Mouse (Mus musculus) layer of hippocampus, adult 18-20 months (tissue): ENCODE data around the gene Gm17490. TPM values are rescaled to one million over a fixed set of nuclear protein-coding genes. Genes with fewer than 3 reads are reported as not detected.
"Not testable (repeated sequence)": the region's sequence is repeated elsewhere in the genome, so short reads cannot be mapped to it uniquely, and the experiment has no call there.

ENCODE experiments used
- DNase-seq, 2 experiments: peaks; one replicate each; pipeline ENCODE4 v3.0.0; 2022; ENCODE audit warnings: low spot score in 2 of 2
- total RNA-seq, 2 experiments: library from RNA; stranded (reverse); gene quantifications; 2 replicates each; pipeline ENCODE4 v1.2.3; 2021

Gm17490 gene
- total RNA-seq, 2 experiments from 2014 or later, result not detected

GRCm38 (mm10) chr2:11635471-11636137 lies 9.5 kb upstream of the Gm17490 start:
- DNase-seq, result no peak

GRCm38 (mm10) chr2:11635035-11635434 lies 9.0 kb upstream of the Gm17490 start:
- no peak for DNase-seq

DNA sequence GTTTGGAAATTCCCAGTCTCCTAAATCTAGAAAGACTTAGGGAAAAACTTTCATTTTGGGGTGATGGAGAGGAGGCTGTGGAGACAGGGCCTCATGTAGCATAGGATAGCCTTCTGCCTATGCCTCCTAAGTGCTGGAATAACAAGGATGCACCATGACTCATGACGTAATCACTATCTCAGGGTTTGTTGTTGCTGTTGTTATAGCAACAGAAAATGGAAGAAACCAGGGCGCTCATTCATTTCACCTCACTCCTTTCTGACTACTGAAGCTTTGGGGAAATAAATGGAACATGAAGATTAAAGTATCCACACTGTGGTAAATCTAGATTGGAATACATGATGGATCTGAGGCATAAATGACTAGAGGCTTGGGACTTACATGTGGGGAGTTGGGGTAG lies 2.3 kb downstream of the Gm17490 start:
- no peak for DNase-seq

- no peak for DNase-seq
Measured at GRCm38 (mm10) chr2:11623173-11623572, 2.9 kb downstream of the Gm17490 start.

GRCm38 (mm10) chr2:11619598-11619997 lies 6.5 kb downstream of the Gm17490 start:
- DNase-seq, result no peak

GRCm38 (mm10) chr2:11616846-11617245 lies 9.2 kb downstream of the Gm17490 start:
- DNase-seq, result no peak

- not testable (repeated sequence) for DNase-seq
Measured at GRCm38 (mm10) chr2:11612939-11613338, 13.1 kb downstream of the Gm17490 start.

GRCm38 (mm10) chr2:11606718-11607117 lies 19.3 kb downstream of the Gm17490 start:
- not testable (repeated sequence) for DNase-seq

- DNase-seq, result no peak
Measured at GRCm38 (mm10) chr2:11604911-11605310, 21.2 kb downstream of the Gm17490 start.

- DNase-seq, result no peak
Measured at GRCm38 (mm10) chr2:11604053-11604452, 22.0 kb downstream of the Gm17490 start, which contains the start of gene Rbm17. Gene Rbm17, minus strand, starts transcription at chr2:11604153.

- DNase-seq, result peak; percentile 91 to 96
Measured at GRCm38 (mm10) chr2:11602506-11603489, 23.3 kb downstream of the Gm17490 start.

- DNase-seq, result no peak
Measured at GRCm38 (mm10) chr2:11601795-11602194, 24.3 kb downstream of the Gm17490 start.

GRCm38 (mm10) chr2:11597906-11598305 lies 28.2 kb downstream of the Gm17490 start:
- no peak for DNase-seq

GRCm38 (mm10) chr2:11596690-11597089 lies 29.4 kb downstream of the Gm17490 start:
- DNase-seq, result no peak

DNA sequence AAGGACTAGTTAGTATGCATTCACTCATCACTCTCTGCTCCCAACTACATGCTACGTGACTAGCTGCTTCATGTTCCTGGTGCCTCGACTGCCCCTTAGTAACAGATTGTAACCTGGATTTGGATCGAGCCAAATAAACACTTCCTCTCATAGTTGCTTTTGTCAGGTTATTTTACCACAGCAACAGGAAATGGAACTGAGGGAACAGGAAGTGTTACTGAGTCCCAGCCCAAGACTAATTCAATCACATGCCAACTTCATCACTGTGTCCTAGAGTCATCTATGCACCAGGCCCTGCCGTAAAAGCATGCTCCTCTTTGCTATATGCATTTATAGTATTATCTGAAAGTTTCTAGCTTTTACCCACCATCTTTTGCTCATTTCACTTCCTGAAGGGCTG lies 38.1 kb downstream of the Gm17490 start:
- no peak for DNase-seq

DNA sequence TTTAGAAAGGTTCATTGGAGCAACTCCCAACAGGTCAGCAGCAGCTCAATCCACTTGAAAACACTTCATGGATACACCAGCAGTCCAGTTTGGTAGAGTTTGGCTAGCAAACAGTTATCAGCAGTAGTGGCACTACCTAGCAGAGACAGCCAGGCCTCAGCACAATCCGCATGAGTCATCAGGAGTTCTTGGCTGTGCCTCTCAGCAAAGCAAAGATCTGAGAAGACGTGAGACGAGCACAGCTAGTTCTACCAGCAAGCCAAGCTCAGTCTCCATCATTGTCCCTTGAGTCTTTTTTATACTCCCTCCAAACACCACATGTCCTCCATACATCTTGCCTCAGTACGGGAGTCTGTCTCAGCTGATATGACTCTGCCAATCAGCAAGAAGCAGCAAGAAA lies 46.7 kb downstream of the Gm17490 start:
- DNase-seq, result no peak

GRCm38 (mm10) chr2:11578187-11578586 lies 47.9 kb downstream of the Gm17490 start:
- no peak for DNase-seq

Other genes starting within 250 kb of the Gm17490 start
- gene Pfkfb3, start 72.2 kb downstream of the Gm17490 start, total RNA-seq, result 10 to 100 TPM; 40.0 to 41.4 TPM
- 10 to 100 TPM; 70.9 to 93.0 TPM for gene Rbm17, start 22.1 kb downstream of the Gm17490 start, total RNA-seq
- gene Il2ra, start 16.5 kb upstream of the Gm17490 start, total RNA-seq, result under 1 TPM; 0.07 to 0.08 TPM
- 1 to 10 TPM; 6.1 to 8.2 TPM for gene Il15ra, start 79.0 kb upstream of the Gm17490 start, total RNA-seq
- 10 to 100 TPM; 78.6 to 83.4 TPM for gene Fbh1, start 151.3 kb upstream of the Gm17490 start, total RNA-seq
- gene Ankrd16, start 151.6 kb upstream of the Gm17490 start, total RNA-seq, result 10 to 100 TPM; 45.5 to 50.0 TPM